Mouse (Mus musculus) small intestine, adult 2 months (tissue): Measurements from ENCODE around the gene Hephl1.

ENCODE experiments used
- CTCF ChIP-seq: fragments of 200-500 bp; IDR thresholded peaks from 2 replicates; pipeline ENCODE4 v1.5.1; 2012; ENCODE audit warnings: low read depth, mild to moderate bottlenecking, control low read depth, inconsistent platforms, low read length, moderate library complexity, mixed read lengths; ENCODE audit not compliant: insufficient replicate concordance, insufficient read length; ENCODE audit errors: extremely low read depth
- POLR2A ChIP-seq: fragments of 200-500 bp; IDR thresholded peaks from 2 replicates; pipeline ENCODE4 v1.6.1; 2012; ENCODE audit warnings: low read depth, mild to moderate bottlenecking, control low read depth, inconsistent platforms, low read length, moderate library complexity

DNA sequence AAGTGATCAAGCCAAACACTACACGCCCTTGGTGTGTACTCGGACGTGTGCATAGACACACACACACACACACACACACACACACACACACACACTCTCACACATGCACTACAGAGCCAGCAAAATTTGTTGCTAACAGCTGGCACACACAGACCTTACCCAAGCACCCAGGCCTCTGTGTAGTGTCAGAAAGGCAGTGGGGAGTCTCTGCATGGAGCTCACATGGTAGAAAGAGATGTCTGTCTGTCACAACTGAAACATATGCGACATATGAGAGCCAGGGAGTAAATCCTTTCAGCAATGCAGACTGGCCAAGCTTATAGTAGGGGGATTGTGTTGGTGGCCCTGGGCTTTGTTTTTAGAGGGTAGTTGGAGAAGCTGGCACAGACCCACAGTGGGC is 79.1 kb downstream of the Hephl1 start:
- TF ChIP-seq CTCF, result no peak
- no peak for TF ChIP-seq POLR2A
